Mouse (Mus musculus) liver, embryonic 15.5 days (tissue): ENCODE data around the gene Fmnl2. TPM values are rescaled to one million over a fixed set of nuclear protein-coding genes. Genes with fewer than 3 reads are reported as not detected.

Experiments
- ATAC-seq: fragments of 200-750 bp; cut with Nextera tagmentation; 2 replicates; pipeline ENCODE4 v1.8.0; 2017; ENCODE audit warnings: moderate number of reproducible peaks, mild to moderate bottlenecking, moderate library complexity; ENCODE audit not compliant: insufficient read depth
- H3K27ac ChIP-seq: fragments of 300-500 bp; sonication (generic); replicated peaks from 2 replicates; pipeline ENCODE4 v1.5.1; 2015; ENCODE audit warnings: mild to moderate bottlenecking, inconsistent platforms
- H3K27me3 ChIP-seq: fragments of 300-500 bp; sonication (generic); 2 replicates; pipeline ENCODE4 v1.6.1; 2015; ENCODE audit warnings: mild to moderate bottlenecking, inconsistent platforms
- H3K36me3 ChIP-seq: fragments of 300-500 bp; sonication (generic); replicated peaks from 2 replicates; pipeline ENCODE4 v1.6.1; 2015; ENCODE audit warnings: moderate library complexity, mild to moderate bottlenecking, inconsistent platforms
- H3K4me1 ChIP-seq: fragments of 300-500 bp; sonication (generic); replicated peaks from 2 replicates; pipeline ENCODE4 v1.6.1; 2015; ENCODE audit warnings: inconsistent platforms
- H3K4me2 ChIP-seq: fragments of 300-500 bp; sonication (generic); 2 replicates; pipeline ENCODE4 v1.6.1; 2015; ENCODE audit warnings: moderate library complexity, mild to moderate bottlenecking, inconsistent platforms
- H3K4me3 ChIP-seq: fragments of 300-500 bp; sonication (generic); replicated peaks from 2 replicates; pipeline ENCODE4 v1.5.1; 2015; ENCODE audit warnings: mild to moderate bottlenecking, inconsistent platforms
- H3K9ac ChIP-seq: fragments of 300-500 bp; sonication (generic); 2 replicates; pipeline ENCODE4 v1.6.1; 2015; ENCODE audit warnings: moderate library complexity, mild to moderate bottlenecking, inconsistent platforms
- H3K9me3 ChIP-seq: fragments of 300-500 bp; sonication (generic); replicated peaks from 2 replicates; pipeline ENCODE4 v1.6.1; 2016; ENCODE audit warnings: inconsistent platforms
- WGBS: fragments of 180-500 bp; shearing (Covaris S2); methylation state at CpG from one replicate; pipeline ENCODE4 v1.1.7; 2015; ENCODE audit warnings: mixed read lengths; ENCODE audit not compliant: insufficient replicate concordance; 5-methylcytosine and 5-hydroxymethylcytosine counted together
- polyA plus RNA-seq: library from polyadenylated mRNA; unstranded; fragments of >200 nt; fragmentation: Nextera tagmentation; extraction: Ambion mirVana; gene quantifications from 2 replicates; pipeline ENCODE4 v1.2.1, GENCODE M21; 2015

Fmnl2 gene
- polyA plus RNA-seq, 1 experiment from 2014 or later, result 0.46 TPM

DNA sequence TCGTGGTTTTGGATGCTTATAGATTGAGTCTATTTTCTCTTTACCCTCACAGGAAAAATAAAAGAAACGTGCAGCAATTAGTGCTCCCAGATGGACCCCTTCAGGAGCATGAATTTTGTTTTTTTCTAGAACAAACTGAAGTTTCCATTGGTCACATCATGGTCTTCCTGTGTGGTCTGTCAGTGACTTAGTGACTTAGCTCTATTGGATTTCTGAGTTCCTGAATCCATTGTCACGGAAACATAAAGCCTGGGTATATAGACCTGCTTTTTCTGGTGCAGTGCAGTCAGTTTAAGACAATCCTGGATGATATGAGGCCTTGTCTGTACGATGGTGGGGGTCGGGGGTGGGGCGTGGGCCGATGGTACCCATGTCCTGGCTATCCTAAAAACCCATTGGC lies 7.0 kb downstream of the Fmnl2 start:
- Histone ChIP-seq H3K4me1 (no peaks in the 10 kb centered on the region), H3K9ac (no peak overlapping the region), H3K27me3 (peaks cover 12% of the 10 kb centered on the region), H3K4me3 (no peak overlapping the region), H3K27ac (no peak overlapping the region), H3K4me2 (no peak overlapping the region), H3K9me3 (no peaks in the 10 kb centered on the region), H3K36me3 (no peaks in the 10 kb centered on the region)
- ATAC-seq, result no peak
- 60% methylated on average over 7 of the region's 7 CpGs for WGBS

DNA sequence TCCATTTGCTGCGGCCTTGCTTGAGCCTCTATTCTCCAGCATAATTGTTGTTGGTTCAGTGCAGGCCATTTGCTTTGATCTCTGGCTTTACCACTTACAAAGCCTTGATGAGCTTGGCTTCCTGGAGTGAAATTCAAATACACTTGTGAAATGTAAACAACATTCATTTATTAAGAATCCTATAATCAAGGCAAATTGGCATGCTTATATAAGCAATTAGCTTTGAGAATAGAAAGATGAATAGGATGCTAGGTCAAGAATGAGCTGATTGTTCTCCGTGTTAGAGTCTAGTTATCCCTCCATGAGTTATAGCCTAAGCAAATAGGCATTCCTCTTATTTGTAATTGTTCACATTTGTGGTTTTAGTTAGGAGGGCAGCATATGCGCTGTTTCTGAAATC lies 8.5 kb downstream of the Fmnl2 start:
- Histone ChIP-seq H3K9me3 (no peaks in the 10 kb centered on the region), H3K27me3 (no peaks in the 10 kb centered on the region), H3K4me2 (no peak overlapping the region), H3K36me3 (no peaks in the 10 kb centered on the region), H3K4me1 (no peaks in the 10 kb centered on the region), H3K9ac (no peak overlapping the region), H3K4me3 (no peak overlapping the region), H3K27ac (no peak overlapping the region)
- no peak for ATAC-seq
- WGBS, result 70% methylated on average over 3 of the region's 3 CpGs

DNA sequence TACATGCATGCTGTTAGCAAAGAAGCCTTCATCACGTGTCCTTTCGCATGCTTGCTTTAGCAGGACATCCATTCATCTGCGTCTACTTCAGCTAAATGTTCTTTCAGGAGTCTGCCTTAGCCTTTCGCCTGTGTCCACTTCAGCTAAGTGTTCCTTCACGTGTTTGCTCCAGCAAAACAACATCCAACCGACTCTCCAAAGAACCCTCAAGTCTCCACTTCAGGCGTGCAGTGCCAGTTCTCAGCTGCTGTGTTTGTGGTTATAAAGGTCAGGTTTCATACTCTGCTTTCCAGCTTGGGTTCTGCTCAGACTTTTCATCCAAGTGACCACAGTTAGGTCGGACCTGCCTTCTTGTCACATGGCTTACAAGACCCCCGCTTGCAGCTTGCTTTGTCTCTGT lies 10.1 kb downstream of the Fmnl2 start:
- H3K9ac ChIP-seq, result no peak overlapping the region
- no peak for ATAC-seq
- H3K4me3 ChIP-seq, result no peak overlapping the region
- H3K4me2 ChIP-seq, result no peak overlapping the region
- H3K27ac ChIP-seq, result no peak overlapping the region
- H3K9me3 ChIP-seq, result no peaks in the 10 kb centered on the region
- no peaks in the 10 kb centered on the region for H3K4me1 ChIP-seq
- WGBS, result 66% methylated on average over 9 of the region's 9 CpGs
- H3K36me3 ChIP-seq, result no peaks in the 10 kb centered on the region
- no peaks in the 10 kb centered on the region for H3K27me3 ChIP-seq

DNA sequence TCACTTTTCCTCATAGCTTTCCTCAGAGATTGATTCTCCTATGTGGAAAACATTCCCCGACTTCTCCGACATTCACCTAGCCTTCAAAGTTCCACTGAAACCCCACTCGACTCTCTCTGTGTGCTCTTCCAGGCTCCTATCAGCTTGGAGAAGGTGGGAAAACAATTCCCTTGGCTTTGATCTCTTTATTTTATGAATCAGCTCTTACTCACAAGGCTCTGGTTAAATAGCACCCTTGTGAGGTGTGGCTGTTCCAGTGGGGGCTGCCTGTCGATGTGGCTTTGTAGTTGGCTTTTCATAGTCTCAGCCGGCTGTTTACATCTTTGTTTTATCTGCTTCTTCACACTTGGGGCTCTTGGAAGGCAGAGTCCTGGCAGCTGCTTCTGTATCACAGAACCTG lies 10.5 kb downstream of the Fmnl2 start:
- H3K4me1 ChIP-seq, result no peaks in the 10 kb centered on the region
- H3K9ac ChIP-seq, result no peak overlapping the region
- H3K27me3 ChIP-seq, result no peaks in the 10 kb centered on the region
- WGBS, result 61% methylated on average over 5 of the region's 5 CpGs
- H3K9me3 ChIP-seq, result no peaks in the 10 kb centered on the region
- ATAC-seq, result no peak
- no peak overlapping the region for H3K27ac ChIP-seq
- no peak overlapping the region for H3K4me2 ChIP-seq
- H3K4me3 ChIP-seq, result no peak overlapping the region
- H3K36me3 ChIP-seq, result no peaks in the 10 kb centered on the region

DNA sequence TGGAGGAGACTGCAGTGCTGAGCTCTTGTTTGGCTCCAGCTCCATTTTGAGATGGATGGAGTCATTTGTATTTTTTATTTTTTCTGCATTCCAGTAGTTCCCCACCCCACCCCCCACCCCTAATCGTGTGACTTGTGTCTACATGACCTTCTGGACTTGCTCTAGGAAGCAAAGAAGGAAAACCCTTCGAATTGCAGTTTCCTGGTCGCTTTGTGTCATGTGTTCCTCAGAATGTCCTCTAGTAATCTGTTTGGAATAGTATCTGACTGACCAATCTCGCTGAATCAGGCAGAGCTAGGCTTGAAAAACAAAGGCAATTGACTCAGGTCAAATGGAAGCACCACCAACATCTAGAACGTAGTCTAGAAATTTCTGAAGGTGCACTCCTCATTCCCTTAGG lies 15.0 kb downstream of the Fmnl2 start:
- Histone ChIP-seq H3K27ac (no peak overlapping the region), H3K4me3 (no peak overlapping the region), H3K36me3 (no peaks in the 10 kb centered on the region), H3K9ac (no peak overlapping the region), H3K4me2 (no peak overlapping the region), H3K27me3 (no peaks in the 10 kb centered on the region), H3K9me3 (no peaks in the 10 kb centered on the region), H3K4me1 (no peaks in the 10 kb centered on the region)
- 31% methylated on average over 5 of the region's 5 CpGs for WGBS
- ATAC-seq, result no peak

DNA sequence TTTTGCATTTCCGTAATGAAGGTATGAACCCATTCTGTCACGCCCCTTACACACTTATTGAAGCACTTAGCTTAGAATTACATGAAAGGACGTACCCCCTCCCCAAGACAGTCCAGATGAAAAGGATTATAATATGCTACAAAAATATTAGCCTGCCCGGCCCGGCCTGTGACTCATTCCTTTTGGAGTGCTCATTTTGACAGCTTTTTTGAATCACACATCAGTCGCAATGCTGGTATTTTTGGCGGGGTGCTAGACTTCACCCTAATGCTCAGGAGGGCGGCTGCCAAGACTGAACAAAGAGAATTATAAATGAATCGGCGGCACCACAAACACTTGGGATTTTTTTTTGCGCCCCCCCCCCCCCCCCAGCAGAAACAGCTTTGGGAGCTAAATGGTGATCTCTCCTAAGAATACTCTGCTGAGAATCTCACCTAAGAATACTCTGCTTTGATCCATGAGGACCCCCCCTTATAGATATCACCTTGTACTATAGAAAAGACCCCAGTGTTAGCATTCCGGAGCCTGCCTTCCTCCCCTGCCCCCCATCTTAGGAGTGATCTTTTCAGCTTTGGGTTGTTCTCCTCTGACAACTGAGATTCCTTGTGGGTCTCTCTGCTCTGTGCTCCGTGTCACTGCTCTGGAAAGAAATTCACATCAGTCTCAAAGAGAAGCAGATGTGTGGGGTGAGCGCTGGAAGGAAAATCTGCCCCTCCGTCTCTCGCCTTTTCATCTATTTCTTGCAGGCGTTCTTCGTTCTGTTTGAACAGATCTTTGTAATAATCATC lies 15.8 kb downstream of the Fmnl2 start:
- Histone ChIP-seq H3K9me3 (no peaks in the 10 kb centered on the region), H3K36me3 (no peaks in the 10 kb centered on the region), H3K4me2 (no peak overlapping the region), H3K27me3 (no peaks in the 10 kb centered on the region), H3K27ac (no peak overlapping the region), H3K9ac (no peak overlapping the region), H3K4me1 (no peaks in the 10 kb centered on the region), H3K4me3 (no peak overlapping the region)
- ATAC-seq, result no peak
- WGBS, result 69% methylated on average over 18 of the region's 18 CpGs

DNA sequence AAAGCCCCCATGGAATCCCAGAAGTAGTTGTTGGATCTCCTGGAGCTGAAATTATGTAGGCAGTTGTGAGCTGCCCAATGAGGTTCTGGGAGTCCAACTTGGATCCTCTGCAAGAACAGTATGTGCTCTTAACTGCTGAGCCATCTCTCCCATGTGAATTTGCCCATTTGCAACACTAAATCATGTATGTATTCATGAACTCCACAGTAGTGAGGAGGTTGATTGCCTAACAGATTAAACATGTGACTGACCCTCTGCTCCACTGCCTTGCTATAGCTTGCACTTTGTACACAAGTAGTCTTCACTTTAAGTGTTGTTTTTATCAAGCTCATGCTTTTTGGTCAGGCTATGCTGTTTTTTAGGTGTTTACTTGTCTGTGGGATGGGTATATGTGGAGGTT lies 17.1 kb downstream of the Fmnl2 start:
- H3K36me3 ChIP-seq, result no peaks in the 10 kb centered on the region
- H3K4me3 ChIP-seq, result no peak overlapping the region
- H3K27ac ChIP-seq, result no peak overlapping the region

DNA sequence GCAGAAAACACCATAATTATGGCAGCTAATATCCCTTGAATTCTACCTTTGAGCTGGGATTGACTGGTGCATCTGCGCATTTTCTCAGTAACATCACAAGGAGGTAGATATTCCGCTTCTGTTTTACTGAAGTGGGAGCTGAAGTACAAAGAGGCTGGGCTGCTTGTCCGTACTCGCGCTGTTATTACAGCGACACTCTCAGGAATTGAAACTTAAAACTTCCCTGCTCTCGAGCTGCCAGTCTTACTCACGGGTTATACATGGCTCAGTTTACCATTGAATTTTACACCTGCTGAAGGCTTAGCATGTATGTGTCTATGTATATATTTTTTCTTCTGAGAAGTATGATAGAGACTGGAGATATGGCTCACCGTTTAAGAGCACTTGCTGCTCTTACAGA lies 18.1 kb downstream of the Fmnl2 start:
- 75% methylated on average over 9 of the region's 9 CpGs for WGBS
- no peak overlapping the region for H3K4me3 ChIP-seq

More for the DNA sequence above, 17.1 kb downstream of the Fmnl2 start:
- Histone ChIP-seq H3K4me1 (no peaks in the 10 kb centered on the region), H3K9me3 (no peaks in the 10 kb centered on the region), H3K4me2 (no peak overlapping the region), H3K27me3 (no peaks in the 10 kb centered on the region), H3K9ac (no peak overlapping the region)
- no peak for ATAC-seq

DNA sequence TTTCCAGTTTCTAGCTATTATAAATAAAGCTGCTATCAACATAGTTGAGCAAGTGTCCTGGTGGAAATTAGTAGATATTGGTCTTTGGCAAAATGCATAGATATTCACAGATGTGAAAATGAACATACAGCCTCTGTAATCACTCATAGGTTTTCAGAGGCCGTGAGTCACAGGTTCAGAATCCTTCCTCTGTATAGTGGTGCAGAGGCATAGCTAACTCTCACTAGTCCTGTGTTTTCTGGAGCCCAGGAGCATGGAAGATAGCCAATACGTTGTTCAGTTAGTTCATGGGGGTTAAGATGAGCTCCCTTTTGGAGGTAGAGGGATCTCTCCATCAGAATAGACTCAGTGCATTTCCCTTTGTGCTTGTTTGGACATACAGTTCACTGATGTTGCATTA lies 25.7 kb downstream of the Fmnl2 start:
- no peak overlapping the region for H3K4me2 ChIP-seq
- 52% methylated on average over 2 of the region's 2 CpGs for WGBS

More for the DNA sequence above, 18.1 kb downstream of the Fmnl2 start:
- no peak for ATAC-seq
- H3K4me2 ChIP-seq, result no peak overlapping the region
- no peaks in the 10 kb centered on the region for H3K4me1 ChIP-seq
- H3K27me3 ChIP-seq, result no peaks in the 10 kb centered on the region
- H3K9me3 ChIP-seq, result no peaks in the 10 kb centered on the region
- H3K36me3 ChIP-seq, result no peaks in the 10 kb centered on the region
- no peak overlapping the region for H3K9ac ChIP-seq
- H3K27ac ChIP-seq, result no peak overlapping the region

DNA sequence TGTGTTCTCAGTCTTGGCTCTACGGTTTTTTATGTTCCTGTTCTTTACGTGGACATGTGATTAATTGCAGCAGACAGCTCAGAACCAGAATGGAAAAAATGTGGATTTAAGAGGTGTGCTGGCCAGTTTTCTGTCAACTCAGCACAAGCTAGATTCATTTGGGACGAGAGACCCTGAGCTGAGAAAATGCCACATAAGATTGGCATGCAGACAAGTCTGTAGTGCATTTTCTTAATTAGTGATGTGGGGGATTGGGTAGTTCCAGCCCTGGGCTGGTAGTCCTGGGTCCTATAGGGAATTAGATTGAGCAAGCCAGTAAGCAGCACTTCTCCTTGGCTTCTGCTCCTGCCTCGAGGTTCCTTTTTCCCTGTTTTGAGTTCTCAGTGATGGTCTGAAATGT lies 26.4 kb downstream of the Fmnl2 start:
- H3K4me3 ChIP-seq, result no peak overlapping the region
- ATAC-seq, result no peak
- no peak overlapping the region for H3K9ac ChIP-seq
- WGBS, result 55% methylated on average over 4 of the region's 4 CpGs
- no peaks in the 10 kb centered on the region for H3K9me3 ChIP-seq
- no peaks in the 10 kb centered on the region for H3K36me3 ChIP-seq
- H3K27ac ChIP-seq, result no peak overlapping the region
- no peaks in the 10 kb centered on the region for H3K27me3 ChIP-seq
- no peak overlapping the region for H3K4me2 ChIP-seq
- no peaks in the 10 kb centered on the region for H3K4me1 ChIP-seq

More for the DNA sequence above, 25.7 kb downstream of the Fmnl2 start:
- Histone ChIP-seq H3K4me3 (no peak overlapping the region), H3K9ac (no peak overlapping the region), H3K9me3 (no peaks in the 10 kb centered on the region), H3K36me3 (no peaks in the 10 kb centered on the region), H3K27ac (no peak overlapping the region), H3K4me1 (no peaks in the 10 kb centered on the region), H3K27me3 (no peaks in the 10 kb centered on the region)
- no peak for ATAC-seq

DNA sequence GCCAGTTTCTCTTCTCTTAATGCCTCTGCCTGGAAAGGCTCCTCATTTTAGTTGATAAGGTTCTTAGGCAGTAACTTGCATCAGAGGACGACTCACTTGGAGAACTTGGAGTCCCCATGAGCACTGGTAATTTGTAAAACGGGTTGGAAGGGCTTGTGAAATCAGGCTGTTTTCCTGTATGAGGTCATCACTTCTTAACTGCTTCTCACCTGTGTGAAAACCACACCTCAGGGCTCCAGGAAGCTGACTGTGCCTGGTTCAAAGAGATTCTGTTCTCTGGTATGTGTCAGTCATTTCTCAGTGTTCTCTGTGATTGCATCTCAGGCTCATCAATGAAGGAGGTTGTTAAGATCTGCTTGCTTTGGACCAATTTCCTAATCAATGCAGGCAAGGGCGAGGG lies 27.4 kb downstream of the Fmnl2 start:
- H3K4me1 ChIP-seq, result no peaks in the 10 kb centered on the region
- H3K9me3 ChIP-seq, result no peaks in the 10 kb centered on the region
- H3K9ac ChIP-seq, result no peak overlapping the region
- ATAC-seq, result no peak
- no peaks in the 10 kb centered on the region for H3K27me3 ChIP-seq
- no peaks in the 10 kb centered on the region for H3K36me3 ChIP-seq
- no peak overlapping the region for H3K4me2 ChIP-seq
- no peak overlapping the region for H3K4me3 ChIP-seq
- no peak overlapping the region for H3K27ac ChIP-seq
- WGBS, result 24% methylated on average over 3 of the region's 3 CpGs

DNA sequence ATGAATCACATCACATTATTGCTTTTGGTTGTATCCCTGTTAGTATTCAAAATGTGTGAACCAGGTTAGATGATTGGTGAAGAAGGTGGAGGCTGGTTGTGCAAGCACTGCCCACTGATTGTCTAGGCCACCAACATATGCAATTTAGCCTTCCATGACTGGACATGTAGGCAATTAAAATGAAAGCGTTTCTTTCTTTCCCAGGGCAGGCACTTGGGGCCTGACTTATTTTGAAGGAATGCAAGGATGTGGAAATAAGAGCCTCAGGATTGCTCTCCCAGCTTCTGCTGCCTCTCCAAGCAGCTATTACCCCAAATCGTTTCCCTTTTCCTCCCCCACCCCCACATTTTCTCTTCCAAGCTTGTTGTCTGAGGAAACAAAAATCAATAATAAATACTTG lies 29.6 kb downstream of the Fmnl2 start:
- no peak overlapping the region for H3K4me3 ChIP-seq
- no peaks in the 10 kb centered on the region for H3K27me3 ChIP-seq
- H3K36me3 ChIP-seq, result no peaks in the 10 kb centered on the region
- no peaks in the 10 kb centered on the region for H3K4me1 ChIP-seq
- 47% methylated on average over 2 of the region's 2 CpGs for WGBS
- no peak for ATAC-seq
- no peak overlapping the region for H3K27ac ChIP-seq
- H3K4me2 ChIP-seq, result no peak overlapping the region
- no peaks in the 10 kb centered on the region for H3K9me3 ChIP-seq
- no peak overlapping the region for H3K9ac ChIP-seq
